Mouse (Mus musculus) heart, embryonic 16.5 days (tissue): ENCODE results near the gene Aatk. TPM values are rescaled to one million over a fixed set of nuclear protein-coding genes. Genes with fewer than 3 reads are reported as not detected.

Source experiments
- ATAC-seq: fragments of 200-750 bp; cut with Nextera tagmentation; replicated peaks from 2 replicates; pipeline ENCODE4 v1.8.0; 2017; ENCODE audit warnings: moderate number of reproducible peaks; ENCODE audit not compliant: insufficient read depth, low FRiP score; ENCODE audit errors: extremely low read depth
- H3K27ac ChIP-seq: fragments of 300-500 bp; sonication (generic); 2 replicates; pipeline ENCODE4 v1.5.1; 2014; ENCODE audit warnings: mild to moderate bottlenecking, low read length, control low read depth, moderate library complexity
- H3K27me3 ChIP-seq: fragments of 300-500 bp; sonication (generic); 2 replicates; pipeline ENCODE4 v1.6.1; 2014; ENCODE audit warnings: low read length, mixed read lengths; ENCODE audit not compliant: control insufficient read depth, insufficient read depth
- H3K36me3 ChIP-seq: fragments of 300-500 bp; sonication (generic); 2 replicates; pipeline ENCODE4 v1.6.1; 2014; ENCODE audit not compliant: control insufficient read depth, insufficient read depth
- H3K4me1 ChIP-seq: fragments of 300-500 bp; sonication (generic); 2 replicates; pipeline ENCODE4 v1.6.1; 2014; ENCODE audit warnings: low read length, mixed read lengths; ENCODE audit not compliant: control insufficient read depth, insufficient read depth
- H3K4me2 ChIP-seq: fragments of 300-500 bp; sonication (generic); 2 replicates; pipeline ENCODE4 v1.6.1; 2014; ENCODE audit warnings: low read depth, mild to moderate bottlenecking, control low read depth, low read length
- H3K4me3 ChIP-seq: fragments of 300-500 bp; sonication (generic); 2 replicates; pipeline ENCODE4 v1.5.1; 2014; ENCODE audit warnings: mild to moderate bottlenecking, control low read depth, low read length
- H3K9ac ChIP-seq: fragments of 300-500 bp; sonication (generic); 2 replicates; pipeline ENCODE4 v1.6.1; 2014; ENCODE audit warnings: low read length, control low read depth
- H3K9me3 ChIP-seq: fragments of 300-500 bp; sonication (generic); replicated peaks from 2 replicates; pipeline ENCODE4 v1.6.1; 2016; ENCODE audit warnings: low read length; ENCODE audit not compliant: control insufficient read depth
- WGBS: fragments of 180-500 bp; shearing (Covaris S2); extraction: QIAGEN DNeasy Blood & Tissue Kit; methylation state at CpG from one replicate; pipeline ENCODE4 v1.1.7; 2014; 5-methylcytosine and 5-hydroxymethylcytosine counted together
- polyA plus RNA-seq: library from polyadenylated mRNA; unstranded; fragments of >200 nt; fragmentation: Nextera tagmentation; extraction: Ambion mirVana; gene quantifications from 2 replicates; pipeline ENCODE4 v1.2.1, GENCODE M21; 2015

The Aatk gene
- polyA plus RNA-seq, 1 experiment from 2014 or later: 1.3 TPM

DNA sequence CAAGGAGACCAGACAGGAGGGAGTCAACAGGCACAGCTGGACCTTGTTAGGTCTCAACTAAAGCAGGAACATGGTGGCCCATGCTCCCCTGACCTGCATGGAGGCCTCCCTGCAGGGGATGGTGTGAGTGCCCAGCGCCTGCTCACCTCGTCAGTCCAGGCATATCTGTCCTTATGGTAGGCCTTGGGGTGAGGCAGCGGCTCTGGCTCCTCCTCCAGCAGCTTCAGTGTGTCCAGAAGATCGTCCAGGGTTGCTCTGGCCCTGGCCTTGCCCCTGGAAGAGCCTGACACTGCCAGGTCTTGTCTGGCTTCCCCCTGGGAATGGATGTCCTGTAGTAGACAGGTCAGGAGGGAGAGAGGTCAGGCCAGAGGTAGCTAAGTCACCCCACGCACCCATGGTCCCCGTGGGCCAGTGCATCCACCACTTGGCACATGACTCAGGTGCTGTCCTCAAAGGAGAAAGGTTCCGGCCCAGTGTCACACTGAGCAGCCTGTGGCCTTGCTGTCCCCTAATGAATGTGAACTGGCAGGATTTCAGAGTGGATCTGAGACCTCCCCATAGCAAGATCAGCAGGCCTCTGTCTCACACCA, 24.9 kb upstream of the Aatk start:
- H3K9me3 ChIP-seq: no peaks in the 10 kb centered on the region
- WGBS: 91% methylated on average over 7 of the region's 7 CpGs
- no peaks in the 10 kb centered on the region for H3K27me3 ChIP-seq
- H3K27ac ChIP-seq: no peak overlapping the region
- H3K4me1 ChIP-seq: no peaks in the 10 kb centered on the region
- H3K9ac ChIP-seq: no peak overlapping the region
- no peak overlapping the region for H3K4me3 ChIP-seq
- H3K4me2 ChIP-seq: no peak overlapping the region
- ATAC-seq: no peak
- peaks cover 23% of the 10 kb centered on the region for H3K36me3 ChIP-seq

DNA sequence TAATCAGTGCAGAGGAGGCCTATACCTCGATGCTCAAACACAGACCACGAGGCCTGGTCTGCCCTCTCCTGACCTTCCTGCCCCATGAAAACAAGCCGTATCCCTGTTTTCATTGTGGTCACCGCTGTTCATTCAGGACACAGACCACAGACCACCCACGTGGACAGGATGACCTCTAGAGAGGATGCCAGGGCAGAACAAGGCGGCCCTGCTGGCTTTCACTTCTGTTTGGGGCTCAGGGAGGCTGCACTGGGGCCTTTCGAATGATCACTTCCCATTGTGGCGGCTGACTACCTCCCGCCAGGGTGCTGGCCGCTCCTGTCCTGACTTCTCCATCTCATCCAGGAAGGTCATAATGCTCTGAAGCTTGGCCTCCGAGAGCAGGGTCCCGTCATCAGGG, 24.1 kb upstream of the Aatk start:
- Histone ChIP-seq H3K4me3 (no peak overlapping the region), H3K27me3 (no peaks in the 10 kb centered on the region), H3K9me3 (no peaks in the 10 kb centered on the region), H3K4me1 (no peaks in the 10 kb centered on the region), H3K36me3 (peaks cover 19% of the 10 kb centered on the region), H3K27ac (no peak overlapping the region), H3K4me2 (no peak overlapping the region), H3K9ac (no peak overlapping the region)
- ATAC-seq: no peak
- 73% methylated on average over 12 of the region's 12 CpGs for WGBS

DNA sequence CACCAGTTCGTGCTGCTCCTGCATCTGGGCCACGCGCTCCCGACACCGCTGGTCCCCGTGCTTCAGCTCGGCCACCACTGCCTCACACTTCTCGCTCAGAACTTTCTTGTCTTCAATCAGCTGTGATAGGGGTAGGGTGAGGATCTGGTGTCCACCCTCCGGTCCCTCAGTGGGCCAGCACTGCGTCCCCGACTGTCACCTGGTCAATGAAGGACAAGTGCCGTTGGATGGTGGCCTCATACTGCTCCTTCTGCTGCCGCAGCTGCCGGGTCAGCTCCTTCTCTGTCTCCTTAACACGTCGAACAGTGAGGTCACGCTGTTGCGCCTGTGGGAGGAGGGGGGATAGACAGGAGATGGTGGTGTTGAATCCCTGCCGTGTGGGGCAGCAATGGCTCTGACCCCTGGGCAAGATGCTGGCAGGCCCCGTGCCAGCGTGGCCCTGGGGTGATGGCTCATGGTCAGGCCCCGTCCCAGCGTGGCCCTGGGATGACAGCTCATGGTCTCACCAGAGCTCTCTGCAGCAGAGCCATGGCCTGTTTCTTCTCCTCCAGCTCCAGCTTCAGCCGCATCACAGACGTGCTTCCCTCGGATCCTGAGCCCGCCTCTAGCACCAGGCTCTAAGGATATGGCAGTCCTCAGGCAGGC, 23.4 kb upstream of the Aatk start:
- ATAC-seq: no peak
- Histone ChIP-seq H3K9ac (no peak overlapping the region), H3K36me3 (peaks cover 19% of the 10 kb centered on the region), H3K27me3 (no peaks in the 10 kb centered on the region), H3K4me1 (no peaks in the 10 kb centered on the region), H3K27ac (no peak overlapping the region), H3K4me3 (no peak overlapping the region), H3K4me2 (no peak overlapping the region), H3K9me3 (no peaks in the 10 kb centered on the region)
- WGBS: 90% methylated on average over 26 of the region's 27 CpGs

DNA sequence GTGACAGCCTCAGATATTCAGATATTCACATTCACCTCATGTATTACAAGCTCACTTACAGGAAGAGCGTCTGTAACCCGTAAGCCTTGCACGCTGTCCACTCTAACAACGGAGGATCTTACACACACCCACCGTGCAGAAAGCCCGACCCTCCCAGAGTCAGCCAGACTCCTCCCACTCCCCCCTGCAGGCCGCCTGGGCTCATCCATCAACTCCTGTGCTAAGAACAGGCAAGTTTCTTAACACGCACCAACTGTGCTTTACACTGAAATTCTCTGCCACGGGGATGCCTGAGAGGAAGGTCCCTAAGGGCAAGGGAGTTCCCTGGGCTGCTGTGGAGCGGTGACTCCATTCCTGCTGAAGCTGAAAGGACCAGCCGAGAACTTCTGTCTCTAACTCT, 22.3 kb upstream of the Aatk start:
- no peak overlapping the region for H3K4me3 ChIP-seq
- H3K9ac ChIP-seq: no peak overlapping the region
- H3K4me1 ChIP-seq: no peaks in the 10 kb centered on the region
- peaks cover 19% of the 10 kb centered on the region for H3K36me3 ChIP-seq
- no peaks in the 10 kb centered on the region for H3K9me3 ChIP-seq
- H3K27me3 ChIP-seq: no peaks in the 10 kb centered on the region
- WGBS: 43% methylated on average over 11 of the region's 11 CpGs
- no peak overlapping the region for H3K27ac ChIP-seq
- no peak overlapping the region for H3K4me2 ChIP-seq
- ATAC-seq: no peak

DNA sequence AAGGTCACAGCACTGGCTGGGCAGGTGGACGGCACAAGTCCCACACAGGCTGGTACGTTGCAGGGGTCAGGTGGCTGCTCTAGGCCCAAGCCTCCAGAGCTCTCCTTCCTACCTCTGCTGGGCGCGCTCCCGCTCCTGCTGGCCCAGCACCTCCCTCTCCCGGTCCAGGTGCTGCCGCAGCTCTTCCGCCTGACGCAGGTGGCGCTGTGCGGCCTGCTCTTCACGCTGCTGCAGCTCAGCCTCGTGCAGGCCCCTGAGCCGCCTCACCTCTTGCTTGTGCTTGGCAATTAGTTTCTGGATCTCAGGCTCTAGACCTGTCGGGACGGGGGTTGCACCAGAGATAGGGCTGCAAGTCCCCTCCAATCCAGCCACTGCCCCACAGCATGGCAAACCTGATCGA, 20.9 kb upstream of the Aatk start:
- Histone ChIP-seq H3K4me1 (no peaks in the 10 kb centered on the region), H3K4me3 (no peak overlapping the region), H3K36me3 (peaks cover 19% of the 10 kb centered on the region), H3K9me3 (no peaks in the 10 kb centered on the region), H3K27ac (no peak overlapping the region), H3K9ac (no peak overlapping the region), H3K27me3 (no peaks in the 10 kb centered on the region), H3K4me2 (no peak overlapping the region)
- no peak for ATAC-seq
- WGBS: 71% methylated on average over 17 of the region's 17 CpGs

DNA sequence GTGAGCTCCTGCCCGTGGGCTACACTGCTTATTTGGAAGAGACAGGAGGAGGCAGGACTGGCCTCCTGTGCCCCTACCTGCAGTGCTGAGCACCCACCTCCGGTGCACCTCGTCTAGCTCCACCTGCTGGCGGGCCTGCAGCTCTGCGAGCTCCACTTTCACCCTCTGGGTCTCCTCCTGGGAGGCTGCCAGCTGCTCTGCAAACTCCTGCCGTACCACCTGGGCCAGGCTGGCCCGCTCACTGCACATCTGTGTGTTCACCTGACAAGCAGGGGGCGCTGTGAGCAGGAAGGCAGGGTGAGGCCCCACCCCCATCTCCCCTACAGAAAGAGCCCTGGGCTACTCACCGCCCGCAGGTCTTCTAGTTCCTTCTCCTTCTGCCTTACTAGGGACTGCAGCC, 18.3 kb upstream of the Aatk start:
- Histone ChIP-seq H3K4me1 (no peaks in the 10 kb centered on the region), H3K27me3 (no peaks in the 10 kb centered on the region), H3K9me3 (no peaks in the 10 kb centered on the region), H3K9ac (no peak overlapping the region), H3K4me3 (no peak overlapping the region), H3K36me3 (peaks cover 6% of the 10 kb centered on the region), H3K4me2 (peak overlapping the region; percentile 29; the same call in 1 of the 2 replicates), H3K27ac (no peak overlapping the region)
- ATAC-seq: peak; percentile 30; the same call in 1 of the 2 replicates
- WGBS: 30% methylated on average over 10 of the region's 10 CpGs

DNA sequence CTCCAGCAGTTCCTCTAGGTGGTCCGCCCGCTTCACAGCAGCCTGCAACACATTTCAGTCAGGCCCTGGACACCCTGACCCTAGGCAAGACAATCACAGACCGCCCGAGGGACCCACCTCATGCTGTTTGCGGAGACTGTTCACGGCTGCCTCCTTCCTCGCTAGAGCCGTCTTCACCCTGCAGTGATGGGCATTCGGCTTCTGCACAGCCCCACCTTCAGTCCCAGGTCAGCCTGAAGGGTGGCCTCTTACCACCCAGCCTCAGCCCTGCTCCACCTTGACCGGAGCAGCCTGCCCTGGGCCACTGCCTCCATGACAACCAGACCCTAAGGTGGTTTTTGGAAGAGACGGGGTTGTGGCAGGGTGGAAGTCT, 17.7 kb upstream of the Aatk start:
- no peak overlapping the region for H3K4me2 ChIP-seq
- no peak for ATAC-seq
- WGBS: 89% methylated on average over 11 of the region's 11 CpGs
- no peaks in the 10 kb centered on the region for H3K4me1 ChIP-seq
- H3K36me3 ChIP-seq: peaks cover 3% of the 10 kb centered on the region; the same call in 1 of the 2 replicates
- no peak overlapping the region for H3K4me3 ChIP-seq
- no peaks in the 10 kb centered on the region for H3K9me3 ChIP-seq
- no peak overlapping the region for H3K9ac ChIP-seq
- H3K27me3 ChIP-seq: no peaks in the 10 kb centered on the region
- H3K27ac ChIP-seq: no peak overlapping the region

DNA sequence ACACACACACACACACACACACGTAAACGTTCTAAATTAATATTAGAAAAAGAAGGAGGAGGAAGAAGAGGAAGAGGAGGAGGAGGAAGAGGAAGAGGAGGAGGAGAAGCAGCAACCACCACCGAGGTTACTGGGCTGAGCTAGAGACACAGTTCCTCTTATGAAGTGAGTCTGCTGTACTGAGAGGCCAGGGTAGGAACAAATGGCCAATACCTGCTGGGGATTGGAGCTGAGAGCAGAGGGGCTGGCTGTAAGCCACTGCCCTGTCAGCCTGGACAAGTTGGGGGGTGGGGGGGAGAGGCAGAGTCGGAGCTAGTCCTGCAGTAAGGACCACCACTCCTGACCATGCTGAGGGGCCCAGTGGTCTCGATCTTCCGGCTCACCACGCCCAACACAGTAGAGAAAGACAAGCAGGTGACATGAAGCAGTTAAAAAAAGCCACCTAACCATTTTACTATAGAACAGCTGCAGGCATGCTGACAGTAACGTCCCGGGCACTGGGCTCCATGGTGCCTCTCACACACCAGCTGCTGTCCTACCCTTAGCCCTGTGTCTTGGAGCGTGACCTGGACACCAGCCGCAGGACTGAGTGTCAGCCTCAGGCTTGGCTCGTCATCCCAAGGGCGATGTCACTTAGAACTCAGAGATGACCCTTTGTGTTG, 17.2 kb upstream of the Aatk start:
- Histone ChIP-seq H3K9ac (no peak overlapping the region), H3K36me3 (0 out of 2 replicates have a peak, but pooled peaks cover 3% of the 10 kb centered on the region), H3K4me1 (no peaks in the 10 kb centered on the region), H3K27me3 (no peaks in the 10 kb centered on the region), H3K4me2 (no peak overlapping the region), H3K27ac (no peak overlapping the region), H3K9me3 (no peaks in the 10 kb centered on the region), H3K4me3 (no peak overlapping the region)
- WGBS: 79% methylated on average over 13 of the region's 13 CpGs
- ATAC-seq: no peak

DNA sequence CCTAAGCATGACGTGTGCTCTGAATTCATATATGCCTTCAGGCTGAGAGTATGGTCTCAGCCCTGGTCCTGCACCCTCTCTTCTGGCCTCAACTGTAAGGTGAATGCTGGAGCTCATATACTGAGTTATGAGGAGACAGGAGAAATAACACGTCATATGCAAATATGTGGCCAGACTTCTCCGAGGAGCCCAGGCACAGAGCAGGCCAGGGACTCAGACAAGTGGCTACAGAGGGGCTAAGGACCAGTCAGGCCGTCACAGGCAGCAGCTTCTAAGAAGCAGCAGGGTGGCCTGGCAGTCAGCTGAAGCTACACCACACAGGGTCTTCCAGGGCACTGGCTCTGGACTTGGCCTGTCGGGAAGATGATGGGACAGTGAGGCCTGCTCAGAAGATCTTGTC, 16.4 kb upstream of the Aatk start:
- H3K9ac ChIP-seq: no peak overlapping the region
- H3K36me3 ChIP-seq: 0 out of 2 replicates have a peak, but pooled peaks cover 3% of the 10 kb centered on the region
- no peaks in the 10 kb centered on the region for H3K9me3 ChIP-seq
- no peaks in the 10 kb centered on the region for H3K27me3 ChIP-seq
- no peak overlapping the region for H3K4me3 ChIP-seq
- no peak for ATAC-seq
- H3K4me1 ChIP-seq: no peaks in the 10 kb centered on the region
- no peak overlapping the region for H3K4me2 ChIP-seq
- 78% methylated on average over 5 of the region's 5 CpGs for WGBS
- no peak overlapping the region for H3K27ac ChIP-seq
